Mouse (Mus musculus) brain, embryonic 14.5 days (tissue): Measurements from ENCODE around the gene C2. TPM values are rescaled to one million over a fixed set of nuclear protein-coding genes. Genes with fewer than 3 reads are reported as not detected.

Experiments
- DNase-seq: peaks from one replicate; pipeline ENCODE4 v3.0.0-alpha.2; 2011; ENCODE audit warnings: low read depth
- CTCF ChIP-seq: fragments of 200-500 bp; IDR thresholded peaks from 2 replicates; pipeline ENCODE4 v1.5.1; 2012; ENCODE audit warnings: inconsistent platforms, mild to moderate bottlenecking, moderate library complexity, borderline replicate concordance; ENCODE audit not compliant: insufficient read depth, insufficient read length; ENCODE audit errors: extremely low read depth
- POLR2A ChIP-seq: fragments of 200-500 bp; IDR thresholded peaks from 2 replicates; pipeline ENCODE4 v1.6.1; 2012; ENCODE audit warnings: mild to moderate bottlenecking, inconsistent platforms, borderline replicate concordance; ENCODE audit not compliant: poor library complexity, insufficient read depth, insufficient read length, severe bottlenecking; ENCODE audit errors: extremely low read depth
- polyA plus RNA-seq: library from polyadenylated mRNA; depleted of rRNA; stranded (reverse); fragments of >200 nt; gene quantifications from 2 replicates; pipeline ENCODE4 v1.2.3, GENCODE M21; 2012

C2 gene
- polyA plus RNA-seq, 1 experiment = 2.3 TPM

- TF ChIP-seq CTCF = no peak
- TF ChIP-seq POLR2A = no peak
- DNase-seq = no peak
These were observed 32.1 kb downstream of the C2 start for GRCm38 (mm10) chr17:34865981-34866380.

- TF ChIP-seq POLR2A (no peak), CTCF (no peak)
- no peak for DNase-seq
These were observed 35.5 kb downstream of the C2 start, which contains the start of gene Cfb for GRCm38 (mm10) chr17:34862416-34863081. Gene Cfb (minus strand): TSS chr17:34862518.

- TF ChIP-seq CTCF = no peak
- TF ChIP-seq POLR2A = no peak
- no peak for DNase-seq
These were observed 36.2 kb downstream of the C2 start for GRCm38 (mm10) chr17:34861704-34862415.

- no peak for DNase-seq
- TF ChIP-seq CTCF (no peak), POLR2A (no peak)
These were observed 37.6 kb downstream of the C2 start for GRCm38 (mm10) chr17:34860514-34860913.

- TF ChIP-seq CTCF (no peak), POLR2A (no peak)
- DNase-seq = no peak
These were observed 39.4 kb downstream of the C2 start for GRCm38 (mm10) chr17:34858670-34859069.

GRCm38 (mm10) chr17:34855825-34856224, 42.2 kb downstream of the C2 start:
- TF ChIP-seq CTCF = peak; percentile 70
- TF ChIP-seq POLR2A = no peak
- DNase-seq = peak; percentile 33

GRCm38 (mm10) chr17:34854761-34855160, 43.3 kb downstream of the C2 start:
- no peak for TF ChIP-seq POLR2A
- no peak for TF ChIP-seq CTCF

GRCm38 (mm10) chr17:34853511-34853910, 44.6 kb downstream of the C2 start:
- no peak for TF ChIP-seq CTCF
- TF ChIP-seq POLR2A = no peak
- DNase-seq = no peak

More at GRCm38 (mm10) chr17:34854761-34855160, 43.3 kb downstream of the C2 start:
- no peak for DNase-seq

- no peak for DNase-seq
- TF ChIP-seq POLR2A (no peak), CTCF (no peak)
These were observed 47.4 kb downstream of the C2 start for GRCm38 (mm10) chr17:34850517-34851125.

- DNase-seq = peak; percentile 99
- no peak for TF ChIP-seq CTCF
- TF ChIP-seq POLR2A = peak; percentile 96
These were observed 48.1 kb downstream of the C2 start, which contains the start of the genes Skiv2l and Nelfe for GRCm38 (mm10) chr17:34849722-34850516. Gene Skiv2l (minus strand): TSS chr17:34850210. Gene Nelfe (plus strand): TSS chr17:34850391.
